Mouse (Mus musculus) layer of hippocampus, postnatal 10 days (tissue): ENCODE results near the gene Letm1. TPM values are rescaled to one million over a fixed set of nuclear protein-coding genes. Genes with fewer than 3 reads are reported as not detected.

Source experiments
- total RNA-seq, 2 experiments: library from RNA; stranded (reverse); gene quantifications; 2 replicates each; pipeline ENCODE4 v1.2.3; 2021

Gene Letm1
- total RNA-seq, 2 experiments from 2014 or later: 105 to 106 TPM

Other genes starting within 250 kb of the Letm1 start
- gene Fam53a, start 153.2 kb downstream of the Letm1 start, total RNA-seq: 10 to 100 TPM; 20.4 to 24.0 TPM
- under 1 TPM in 1 of 2 experiments, not detected in 1; 0.73 TPM for gene Gm9903, start 152.9 kb downstream of the Letm1 start, total RNA-seq
- 10 to 100 TPM; 28.7 to 31.7 TPM for gene Slbp, start 130.2 kb downstream of the Letm1 start, total RNA-seq
- gene Tacc3, start 124.7 kb downstream of the Letm1 start, total RNA-seq: 10 to 100 TPM; 12.4 to 14.1 TPM
- gene Tmem129, start 124.4 kb downstream of the Letm1 start, total RNA-seq: 10 to 100 TPM; 21.4 to 22.4 TPM
- 100 to 1,000 TPM; 123 to 134 TPM for gene Fgfr3, start 61.1 kb downstream of the Letm1 start, total RNA-seq
- gene Nsd2, start 37.9 kb upstream of the Letm1 start, total RNA-seq: 100 to 1,000 TPM; 131 to 143 TPM
- gene Nelfa, start 153.6 kb upstream of the Letm1 start, total RNA-seq: 10 to 100 TPM; 18.6 to 20.1 TPM
- 100 to 1,000 TPM; 127 to 160 TPM for gene Gm1673, start 200.6 kb upstream of the Letm1 start, total RNA-seq
- 10 to 100 TPM; 60.2 to 65.0 TPM for gene Nat8l, start 213.2 kb upstream of the Letm1 start, total RNA-seq